Mouse (Mus musculus) brain, embryonic 14.5 days (tissue): ENCODE data around the gene Kalrn.

Source experiments
- CTCF ChIP-seq: fragments of 200-500 bp; IDR thresholded peaks from 2 replicates; pipeline ENCODE4 v1.5.1; 2012; ENCODE audit warnings: inconsistent platforms, mild to moderate bottlenecking, moderate library complexity, borderline replicate concordance; ENCODE audit not compliant: insufficient read depth, insufficient read length; ENCODE audit errors: extremely low read depth
- POLR2A ChIP-seq: fragments of 200-500 bp; IDR thresholded peaks from 2 replicates; pipeline ENCODE4 v1.6.1; 2012; ENCODE audit warnings: mild to moderate bottlenecking, inconsistent platforms, borderline replicate concordance; ENCODE audit not compliant: poor library complexity, insufficient read depth, insufficient read length, severe bottlenecking; ENCODE audit errors: extremely low read depth

- TF ChIP-seq POLR2A (no peak), CTCF (no peak)
Observed at GRCm38 (mm10) chr16:34159576-34159975, 413.8 kb downstream of the Kalrn start.
